Mouse (Mus musculus) liver, embryonic 14.5 days (tissue): ENCODE results near the gene D8Ertd738e.

Source experiments
- CTCF ChIP-seq: IDR thresholded peaks from 2 replicates; pipeline ENCODE4 v1.5.1; 2016; ENCODE audit warnings: antibody characterized with exemption, low read depth, control low read depth
- EP300 ChIP-seq: IDR thresholded peaks from 2 replicates; pipeline ENCODE4 v1.6.1; 2016; ENCODE audit warnings: antibody characterized with exemption, low read depth

- TF ChIP-seq EP300, result no peak
- no peak for TF ChIP-seq CTCF
Measured at GRCm38 (mm10) chr8:84241167-84241566, 8.4 kb downstream of the D8Ertd738e start.
